Mouse (Mus musculus): ENCODE results near the gene Thsd4. TPM values are rescaled to one million over a fixed set of nuclear protein-coding genes. Genes with fewer than 3 reads are reported as not detected.

Thsd4 gene
- total and polyA plus RNA-seq, 2 experiments from 2014 or later = 4.8 to 45.0 TPM

DNA sequence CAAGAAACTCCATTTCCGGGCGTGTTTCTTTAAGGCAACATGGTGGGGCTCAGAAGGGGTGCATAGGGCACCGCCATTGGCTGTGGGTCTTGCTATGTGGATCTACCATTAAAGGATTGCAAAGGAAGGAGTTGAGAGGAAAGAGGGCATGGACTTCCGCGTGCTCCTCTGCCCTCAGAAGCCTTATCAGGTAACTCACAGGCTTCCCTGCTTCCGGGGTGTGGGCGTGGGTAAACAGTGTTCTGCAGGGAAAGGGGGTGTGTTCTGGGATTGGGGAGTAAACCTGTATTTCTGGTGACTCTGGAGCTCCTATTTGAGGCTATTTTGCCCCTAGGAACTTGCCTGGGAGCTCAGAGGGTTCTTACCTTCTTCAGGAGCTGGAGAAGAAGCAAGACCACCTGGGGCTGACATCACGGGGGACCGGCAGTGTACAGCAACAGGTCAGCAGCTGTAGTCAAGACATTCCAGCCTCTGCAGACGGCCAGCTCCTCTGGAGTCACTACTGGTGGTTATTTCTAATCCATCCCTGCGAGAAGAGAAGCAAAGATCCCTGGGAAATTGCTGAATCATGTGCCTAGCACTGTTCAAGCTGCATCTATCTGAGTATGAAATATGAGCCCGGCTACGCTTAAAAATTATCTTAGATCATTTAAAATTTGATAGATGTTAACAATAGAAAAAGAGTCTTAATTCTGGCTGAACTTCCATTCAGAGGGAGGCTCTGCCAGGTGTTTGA lies 23.7 kb upstream of the Thsd4 start:
- no peak for TF ChIP-seq EP300 (IDR thresholded peaks at IDR 0.05; ENCODE audit: low read depth)
- no peak for TF ChIP-seq CTCF (IDR thresholded peaks at IDR 0.05; ENCODE audit: low read depth)
- Histone ChIP-seq H3K9ac (replicated peaks; ENCODE audit: low read depth, low read length) (no peak overlapping the region), H3K4me1 (ENCODE audit: control insufficient read depth, insufficient read depth) (0 out of 2 replicates have a peak, but pooled peaks cover 4% of the 10 kb centered on the region), H3K36me3 (replicated peaks; ENCODE audit: control insufficient read depth, insufficient read depth, low read length) (no peaks in the 10 kb centered on the region), H3K4me3 (ENCODE audit: low read depth, low read length) (no peak overlapping the region), H3K27ac (ENCODE audit: low read depth) (no peak overlapping the region), H3K9me3 (replicated peaks; ENCODE audit: control insufficient read depth, low read length) (no peaks in the 10 kb centered on the region), H3K27me3 (ENCODE audit: control insufficient read depth, insufficient read depth, low read length) (no peaks in the 10 kb centered on the region), H3K4me2 (ENCODE audit: low read depth, low read length) (no peak overlapping the region)
- 49% methylated on average over 13 of the region's 13 CpGs for WGBS
- ATAC-seq (ENCODE audit: insufficient read depth, low read depth) (no peak), DNase-seq (ENCODE audit: low spot score) (no peak)

DNA sequence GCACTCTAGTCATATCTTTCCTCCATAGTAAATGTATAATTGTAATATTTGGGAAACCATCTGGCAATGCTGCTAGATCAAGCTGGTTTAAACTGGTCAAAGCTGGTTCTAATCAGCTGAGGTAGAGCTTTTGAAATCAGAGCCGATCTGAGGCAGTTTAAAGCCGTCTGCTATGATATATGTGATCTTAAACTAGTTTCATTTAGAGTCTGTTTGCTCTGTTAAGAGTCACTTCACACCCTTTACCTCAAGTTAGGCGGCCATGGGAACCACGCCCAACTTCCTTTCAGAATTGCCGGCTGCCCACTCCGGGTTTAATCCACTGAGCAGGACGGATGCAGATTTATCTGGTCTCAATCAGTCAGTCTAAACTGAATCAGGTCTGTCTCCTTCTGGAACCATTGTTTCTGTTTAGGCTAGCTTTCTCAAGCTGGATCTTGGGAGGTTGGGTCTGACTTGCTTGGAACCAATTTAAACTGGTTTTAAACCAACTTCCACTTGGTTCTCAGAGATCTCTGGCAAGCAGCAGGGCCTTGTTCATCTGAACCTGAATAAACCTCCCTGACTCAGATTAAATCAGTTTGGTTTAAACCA lies 21.7 kb upstream of the Thsd4 start:
- WGBS = 68% methylated on average over 7 of the region's 7 CpGs
- no peak overlapping the region for H3K4me3 ChIP-seq (ENCODE audit: low read depth, low read length)
- ATAC-seq (ENCODE audit: insufficient read depth, low read depth) (no peak), DNase-seq (ENCODE audit: low spot score) (no peak)
- no peaks in the 10 kb centered on the region for H3K27me3 ChIP-seq (ENCODE audit: control insufficient read depth, insufficient read depth, low read length)
- no peak overlapping the region for H3K9ac ChIP-seq (replicated peaks; ENCODE audit: low read depth, low read length)
- H3K36me3 ChIP-seq (replicated peaks; ENCODE audit: control insufficient read depth, insufficient read depth, low read length) = no peaks in the 10 kb centered on the region
- H3K9me3 ChIP-seq (replicated peaks; ENCODE audit: control insufficient read depth, low read length) = no peaks in the 10 kb centered on the region
- TF ChIP-seq EP300 (IDR thresholded peaks at IDR 0.05; ENCODE audit: low read depth) (no peak), CTCF (IDR thresholded peaks at IDR 0.05; ENCODE audit: low read depth) (no peak)
- H3K4me2 ChIP-seq (ENCODE audit: low read depth, low read length) = no peak overlapping the region
- no peak overlapping the region for H3K27ac ChIP-seq (ENCODE audit: low read depth)
- 0 out of 2 replicates have a peak, but pooled peaks cover 4% of the 10 kb centered on the region for H3K4me1 ChIP-seq (ENCODE audit: control insufficient read depth, insufficient read depth)

GRCm38 (mm10) chr9:60530310-60530709 lies 8.5 kb upstream of the Thsd4 start:
- H3K36me3 ChIP-seq (replicated peaks; ENCODE audit: control insufficient read depth, insufficient read depth, low read length) = no peaks in the 10 kb centered on the region
- H3K27me3 ChIP-seq (ENCODE audit: control insufficient read depth, insufficient read depth, low read length) = no peaks in the 10 kb centered on the region
- H3K4me2 ChIP-seq (ENCODE audit: low read depth, low read length) = no peak overlapping the region
- H3K27ac ChIP-seq (ENCODE audit: low read depth) = peak overlapping the region; percentile 71
- DNase-seq (ENCODE audit: low spot score) (no peak), ATAC-seq (ENCODE audit: insufficient read depth, low read depth) (no peak)
- H3K4me3 ChIP-seq (ENCODE audit: low read depth, low read length) = no peak overlapping the region
- TF ChIP-seq EP300 (IDR thresholded peaks at IDR 0.05; ENCODE audit: low read depth) (no peak), CTCF (IDR thresholded peaks at IDR 0.05; ENCODE audit: low read depth) (no peak)
- no peak overlapping the region for H3K9ac ChIP-seq (replicated peaks; ENCODE audit: low read depth, low read length)
- peaks cover 41% of the 10 kb centered on the region for H3K4me1 ChIP-seq (ENCODE audit: control insufficient read depth, insufficient read depth)
- H3K9me3 ChIP-seq (replicated peaks; ENCODE audit: control insufficient read depth, low read length) = no peaks in the 10 kb centered on the region
- WGBS = 72% methylated on average over 12 of the region's 12 CpGs

DNA sequence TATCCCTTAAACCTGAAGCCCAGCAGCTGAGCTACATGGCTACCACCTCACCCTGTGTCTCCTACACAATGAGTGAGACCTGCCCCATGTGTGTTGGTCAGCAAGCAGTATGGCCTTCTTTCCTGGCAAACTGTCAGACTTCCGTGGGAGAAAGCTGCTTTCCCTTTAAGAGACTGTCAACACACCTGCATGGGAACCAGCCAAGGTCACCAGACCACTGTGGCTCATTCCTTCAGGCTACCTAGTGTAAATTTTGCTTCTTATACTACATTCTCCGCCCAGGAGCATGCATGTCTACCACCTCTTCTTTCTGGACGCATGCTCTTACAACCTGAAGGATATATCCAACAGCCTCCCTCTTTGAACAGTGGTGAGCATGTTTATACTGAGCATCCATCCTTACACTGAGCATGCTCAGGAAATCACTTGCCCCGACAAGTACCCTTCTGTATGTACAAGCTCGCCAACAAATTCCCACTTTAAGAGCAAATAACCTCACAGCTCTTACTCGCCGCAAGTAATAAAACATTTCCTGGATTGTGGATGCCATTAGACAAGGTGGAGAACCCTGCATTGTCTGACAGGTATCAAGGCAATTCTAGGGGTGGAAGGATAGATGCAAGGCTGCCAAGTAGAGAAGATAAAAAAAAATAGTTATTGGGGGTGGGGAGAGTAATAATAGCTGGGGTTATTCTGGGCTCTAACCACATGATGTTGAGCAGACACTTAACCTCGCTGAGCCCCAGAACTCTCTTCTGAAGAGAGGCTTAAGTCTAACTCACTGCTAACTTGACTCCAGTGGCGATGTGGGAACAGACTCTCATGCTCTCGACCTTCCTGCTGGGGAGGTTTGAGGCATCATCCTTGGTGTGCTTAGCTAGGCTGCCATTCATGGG lies 7.8 kb upstream of the Thsd4 start:
- Histone ChIP-seq H3K36me3 (replicated peaks; ENCODE audit: control insufficient read depth, insufficient read depth, low read length) (no peaks in the 10 kb centered on the region), H3K4me1 (ENCODE audit: control insufficient read depth, insufficient read depth) (peaks cover 41% of the 10 kb centered on the region), H3K27ac (ENCODE audit: low read depth) (peak overlapping the region; percentile 71), H3K27me3 (ENCODE audit: control insufficient read depth, insufficient read depth, low read length) (no peaks in the 10 kb centered on the region), H3K9ac (replicated peaks; ENCODE audit: low read depth, low read length) (no peak overlapping the region), H3K9me3 (replicated peaks; ENCODE audit: control insufficient read depth, low read length) (no peaks in the 10 kb centered on the region), H3K4me3 (ENCODE audit: low read depth, low read length) (no peak overlapping the region), H3K4me2 (ENCODE audit: low read depth, low read length) (no peak overlapping the region)
- DNase-seq (ENCODE audit: low spot score) (peak; percentile 65), ATAC-seq (ENCODE audit: insufficient read depth, low read depth) (peak; percentile 61; the same call in 1 of the 2 replicates)
- WGBS = 48% methylated on average over 10 of the region's 10 CpGs
- TF ChIP-seq CTCF (IDR thresholded peaks at IDR 0.05; ENCODE audit: low read depth) = no peak
- TF ChIP-seq EP300 (IDR thresholded peaks at IDR 0.05; ENCODE audit: low read depth) = no peak

- H3K27me3 ChIP-seq (ENCODE audit: control insufficient read depth, insufficient read depth, low read length) = no peaks in the 10 kb centered on the region
- DNase-seq (ENCODE audit: low spot score) (peak; percentile 6), ATAC-seq (ENCODE audit: insufficient read depth, low read depth) (no peak)
- no peaks in the 10 kb centered on the region for H3K9me3 ChIP-seq (replicated peaks; ENCODE audit: control insufficient read depth, low read length)
- no peak overlapping the region for H3K27ac ChIP-seq (ENCODE audit: low read depth)
- H3K4me3 ChIP-seq (ENCODE audit: low read depth, low read length) = no peak overlapping the region
- no peak overlapping the region for H3K4me2 ChIP-seq (ENCODE audit: low read depth, low read length)
- no peaks in the 10 kb centered on the region for H3K36me3 ChIP-seq (replicated peaks; ENCODE audit: control insufficient read depth, insufficient read depth, low read length)
- TF ChIP-seq EP300 (IDR thresholded peaks at IDR 0.05; ENCODE audit: low read depth) = no peak
- WGBS = 45% methylated on average over 3 of the region's 3 CpGs
- H3K4me1 ChIP-seq (ENCODE audit: control insufficient read depth, insufficient read depth) = peaks cover 41% of the 10 kb centered on the region
- H3K9ac ChIP-seq (replicated peaks; ENCODE audit: low read depth, low read length) = no peak overlapping the region
Observed at GRCm38 (mm10) chr9:60528269-60528668, 6.4 kb upstream of the Thsd4 start.
